In the genomic region with DNA sequence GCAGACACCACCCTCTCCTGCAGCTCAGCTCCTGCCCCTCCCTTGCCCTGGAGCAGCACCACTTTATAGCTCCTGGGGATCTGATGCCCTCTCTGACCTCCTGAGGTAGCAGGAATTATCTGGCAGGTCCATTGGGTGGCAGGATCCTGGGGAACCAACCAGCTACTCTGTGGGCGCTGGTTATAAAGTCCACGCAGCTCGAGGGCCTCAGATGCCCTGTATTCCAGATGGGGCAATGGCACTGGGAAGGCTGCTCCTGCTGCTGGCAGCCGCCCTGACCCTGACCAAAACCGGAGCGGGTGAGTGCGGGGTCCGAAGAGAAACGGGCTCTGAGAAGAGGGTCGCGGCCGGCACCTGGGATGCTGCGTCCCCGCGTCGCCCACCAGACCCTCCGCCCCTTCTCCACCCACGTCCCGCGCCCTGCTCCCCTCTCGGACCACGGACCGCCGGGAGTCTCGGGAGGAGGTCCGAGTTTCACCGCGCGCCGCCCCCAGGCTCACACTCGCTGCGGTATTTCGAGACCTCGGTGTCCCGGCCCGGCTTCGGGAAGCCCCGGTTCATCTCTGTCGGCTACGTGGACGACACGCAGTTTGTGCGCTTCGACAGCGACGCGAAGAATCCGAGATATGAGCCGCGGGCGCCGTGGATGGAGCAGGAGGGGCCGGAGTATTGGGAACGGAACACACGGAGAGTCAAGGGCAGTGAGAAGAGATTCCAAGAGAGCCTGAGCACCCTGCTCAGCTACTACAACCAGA, we compare ENCODE assay signal across 8 mouse cellular contexts. TPM values are rescaled to one million over a fixed set of nuclear protein-coding genes. Genes with fewer than 3 reads are reported as not detected.
A peak's percentile ranks its signal among the peaks of the same experiment; 100 is the strongest.
DNase-seq lines count a peak whose midpoint lies in the region; ATAC-seq and TF ChIP-seq lines count a peak whose summit lies in the region.

A gene (plus strand): TSS at position 79 of the 755 bp plus-strand sequence.

- peak within 1 kb of the TSS; percentile 63 for H3K4me3 ChIP-seq in thymus, adult 2 months (ENCODE audit: control insufficient read depth, insufficient read depth, low read length)
- peak within 1 kb of the TSS; percentile 22 for H3K4me3 ChIP-seq in forebrain, embryonic 14.5 days (ENCODE audit: low read depth, low read length)
- peak within 1 kb of the TSS; percentile 14 for H3K4me3 ChIP-seq in liver, embryonic 12.5 days
- peak within 1 kb of the TSS; percentile 38 for H3K4me3 ChIP-seq in stomach, embryonic 16.5 days (replicated peaks; ENCODE audit: low read length)

- H3K27me3 ChIP-seq in thymus, adult 2 months (ENCODE audit: control insufficient read depth, insufficient read depth, low read length) = no peaks in the 10 kb centered on the region
- peaks cover 34% of the 10 kb centered on the region for H3K27me3 ChIP-seq in forebrain, embryonic 14.5 days (replicated peaks; ENCODE audit: control insufficient read depth, insufficient read depth, low read length)
- H3K27me3 ChIP-seq in liver, embryonic 12.5 days (replicated peaks) = peaks cover 65% of the 10 kb centered on the region
- peaks cover 12% of the 10 kb centered on the region for H3K27me3 ChIP-seq in stomach, embryonic 16.5 days (ENCODE audit: control insufficient read depth, insufficient read depth, low read length)

- TF ChIP-seq POLR2A in thymus, adult 2 months (IDR thresholded peaks at IDR 0.05; ENCODE audit: control insufficient read depth, extremely low read depth, insufficient read depth, low read length, poor library complexity) = no peak

- no peak for ATAC-seq in forebrain, embryonic 14.5 days
- no peak for ATAC-seq in liver, embryonic 12.5 days
- no peak for ATAC-seq in stomach, embryonic 16.5 days (ENCODE audit: insufficient read depth, low FRiP score)
- no peak for ATAC-seq in erythroid progenitor cell, adult 5-6 weeks (replicated peaks; ENCODE audit: low FRiP score, poor library complexity, severe bottlenecking)

- 4% methylated on average over 55 of the region's 55 CpGs for WGBS in thymus, adult 2 months
- WGBS in forebrain, embryonic 14.5 days = 1% methylated on average over 51 of the region's 55 CpGs
- WGBS in liver, embryonic 12.5 days (ENCODE audit: insufficient replicate concordance) = 4% methylated on average over 55 of the region's 55 CpGs
- 1% methylated on average over 55 of the region's 55 CpGs for WGBS in stomach, embryonic 16.5 days

- DNase-seq in thymus, adult 2 months = no peak
- DNase-seq in thymus, adult 18-20 months = no peak
- no peak for DNase-seq in forebrain, embryonic 14.5 days (ENCODE audit: low spot score)
- no peak for DNase-seq in adrenal gland, adult 18-20 months (ENCODE audit: low spot score in 2 of 2)
- DNase-seq in urinary bladder, postnatal 14 days (ENCODE audit: low spot score) = no peak

- H3K36me3 ChIP-seq in thymus, adult 2 months (ENCODE audit: control insufficient read depth, insufficient read depth, low read length) = no peaks in the 10 kb centered on the region
- no peaks in the 10 kb centered on the region for H3K36me3 ChIP-seq in forebrain, embryonic 14.5 days (ENCODE audit: control insufficient read depth, insufficient read depth, low read length)
- H3K36me3 ChIP-seq in liver, embryonic 12.5 days = no peaks in the 10 kb centered on the region
- H3K36me3 ChIP-seq in stomach, embryonic 16.5 days (ENCODE audit: control insufficient read depth, insufficient read depth, low read length) = no peaks in the 10 kb centered on the region

- H3K9me3 ChIP-seq in forebrain, embryonic 14.5 days (replicated peaks; ENCODE audit: control insufficient read depth, low read length) = no peaks in the 10 kb centered on the region
- H3K9me3 ChIP-seq in liver, embryonic 12.5 days (replicated peaks) = no peaks in the 10 kb centered on the region
- H3K9me3 ChIP-seq in stomach, embryonic 16.5 days (replicated peaks; ENCODE audit: control insufficient read depth, low read length) = no peaks in the 10 kb centered on the region

- H3K4me1 ChIP-seq in thymus, adult 2 months (replicated peaks; ENCODE audit: control insufficient read depth, insufficient read depth, low read length) = peaks cover 40% of the 10 kb centered on the region
- H3K4me1 ChIP-seq in forebrain, embryonic 14.5 days (ENCODE audit: control insufficient read depth, insufficient read depth, low read length) = no peaks in the 10 kb centered on the region
- H3K4me1 ChIP-seq in liver, embryonic 12.5 days = no peaks in the 10 kb centered on the region
- peaks cover 7% of the 10 kb centered on the region; the same call in 1 of the 2 replicates for H3K4me1 ChIP-seq in stomach, embryonic 16.5 days (ENCODE audit: control insufficient read depth, insufficient read depth, low read length)

- no peak for TF ChIP-seq CTCF in thymus, adult 2 months (IDR thresholded peaks at IDR 0.05; ENCODE audit: borderline replicate concordance, control insufficient read depth, extremely low read depth, insufficient read depth, low read length, poor library complexity)

- H3K4me2 ChIP-seq in forebrain, embryonic 14.5 days (ENCODE audit: low read length) = peak within 1 kb of the TSS; percentile 45
- H3K4me2 ChIP-seq in liver, embryonic 12.5 days = peak within 1 kb of the TSS; percentile 57
- peak within 1 kb of the TSS; percentile 59 for H3K4me2 ChIP-seq in stomach, embryonic 16.5 days (ENCODE audit: low read depth, low read length)

- peak within 1 kb of the TSS; percentile 46 for H3K9ac ChIP-seq in forebrain, embryonic 14.5 days (ENCODE audit: low read length)
- no peak within 1 kb of the TSS for H3K9ac ChIP-seq in liver, embryonic 12.5 days
- H3K9ac ChIP-seq in stomach, embryonic 16.5 days (ENCODE audit: low read length) = peak within 1 kb of the TSS; percentile 43

- H3K27ac ChIP-seq in thymus, adult 2 months (ENCODE audit: control insufficient read depth, insufficient read depth, low read length) = no peak within 1 kb of the TSS
- no peak within 1 kb of the TSS for H3K27ac ChIP-seq in forebrain, embryonic 14.5 days (ENCODE audit: low read depth, low read length)
- H3K27ac ChIP-seq in liver, embryonic 12.5 days = no peak within 1 kb of the TSS
- H3K27ac ChIP-seq in stomach, embryonic 16.5 days (ENCODE audit: low read length) = no peak within 1 kb of the TSS

RNA-seq across cellular contexts. Expression of the gene that starts here (rescaled TPM):
- 4.6 and 6.7 TPM in 2 replicates for polyA plus RNA-seq in thymus, adult 2 months (2012; rRNA removed)
- 0.46 TPM in 1 of 2 replicates, not detected in the other for polyA plus RNA-seq in forebrain, embryonic 14.5 days (2014; fragmentation: Nextera tagmentation; extraction: Ambion mirVana)
- 0.93 and 1.0 TPM in 2 replicates for polyA plus RNA-seq in liver, embryonic 12.5 days (2016; fragmentation: Nextera tagmentation; extraction: Ambion mirVana)
- polyA plus RNA-seq in stomach, embryonic 16.5 days (2015; fragmentation: Nextera tagmentation; extraction: Ambion mirVana) = 0.74 and 0.75 TPM in 2 replicates
- 10 to 100 TPM in 1 of 2 experiments, 1 to 10 TPM in 1; 3.7 to 11.4 TPM for total RNA-seq in adrenal gland, adult 18-20 months (2021)
- not detected in 2 replicates for total RNA-seq in erythroid progenitor cell, adult 5-6 weeks (2015; ENCODE audit: low replicate concordance)
- not detected in 2 replicates for total RNA-seq in erythroid progenitor cell, adult 5-6 weeks (2017; ENCODE audit: low replicate concordance)

Comparison
In these comparisons a context has a peak if more than half of its experiments do, and no peak if none do; other contexts are left out.
1. RNA of the gene that starts here (total RNA-seq): 3.7 to 11.4 TPM in adrenal gland, adult 18-20 months; not detected in erythroid progenitor cell, adult 5-6 weeks; every median in the first group is over 4 times any median in the second.
2. Peak in every context shown above with its lines, with median percentiles within 50 percentile points of each other: H3K4me3 ChIP-seq and H3K4me2 ChIP-seq.